Comparison of ENCODE assay signal across 8 mouse cellular contexts in genomic region chr11:81996172-81996841, GRCm38 (mm10). TPM values are rescaled to one million over a fixed set of nuclear protein-coding genes. Genes with fewer than 3 reads are reported as not detected.
DNase-seq lines count a peak whose midpoint lies in the region; ATAC-seq lines count a peak whose summit lies in the region.

No protein-coding gene starts in this region.

- no peak overlapping the region for H3K9ac ChIP-seq in hindbrain, embryonic 12.5 days
- H3K9ac ChIP-seq in forebrain, embryonic 14.5 days (ENCODE audit: low read length) = no peak overlapping the region
- H3K9ac ChIP-seq in hindbrain, embryonic 15.5 days = no peak overlapping the region

- no peaks in the 10 kb centered on the region for H3K27me3 ChIP-seq in hindbrain, embryonic 10.5 days (ENCODE audit: insufficient read depth, poor library complexity, severe bottlenecking)
- no peaks in the 10 kb centered on the region for H3K27me3 ChIP-seq in hindbrain, embryonic 12.5 days
- H3K27me3 ChIP-seq in forebrain, embryonic 14.5 days (replicated peaks; ENCODE audit: control insufficient read depth, insufficient read depth, low read length) = no peaks in the 10 kb centered on the region
- no peaks in the 10 kb centered on the region for H3K27me3 ChIP-seq in hindbrain, embryonic 15.5 days

- H3K4me3 ChIP-seq in hindbrain, embryonic 10.5 days = no peak overlapping the region
- H3K4me3 ChIP-seq in hindbrain, embryonic 12.5 days = no peak overlapping the region
- H3K4me3 ChIP-seq in forebrain, embryonic 14.5 days (ENCODE audit: low read depth, low read length) = no peak overlapping the region
- H3K4me3 ChIP-seq in hindbrain, embryonic 15.5 days = no peak overlapping the region

- H3K9me3 ChIP-seq in hindbrain, embryonic 10.5 days = no peaks in the 10 kb centered on the region
- H3K9me3 ChIP-seq in hindbrain, embryonic 12.5 days (replicated peaks) = no peaks in the 10 kb centered on the region
- H3K9me3 ChIP-seq in forebrain, embryonic 14.5 days (replicated peaks; ENCODE audit: control insufficient read depth, low read length) = no peaks in the 10 kb centered on the region
- H3K9me3 ChIP-seq in hindbrain, embryonic 15.5 days = no peaks in the 10 kb centered on the region

- intact Hi-C loops in left cerebral cortex, postnatal 10 days (cut with DNase I) = loop anchor here (1.0 to 2.0 kb wide), 2 partner anchors 181 to 894 kb away; partner anchors contain the start of gene Rad51d

- peak; percentile 78 for DNase-seq in hindbrain, embryonic 10.5 days (ENCODE audit: low spot score)
- peak; percentile 29 for DNase-seq in c-Kit-negative CD71-positive TER-119-positive erythroid progenitor cells, embryonic 14.5 days (ENCODE audit: low read depth, low spot score)
- DNase-seq in forebrain, embryonic 14.5 days (ENCODE audit: low spot score) = peak; percentile 76
- peak; percentile 44 to 61 for DNase-seq in left cerebral cortex, postnatal 10 days (ENCODE audit: extremely low spot score in 1 of 2, low spot score in 2 of 2)
- peak; percentile 50 to 77 for DNase-seq in monocyte, adult 2 months (ENCODE audit: low read depth in 1 of 2, low spot score in 2 of 2)
- peak; percentile 16 to 34 for DNase-seq in spleen, postnatal 14 days (ENCODE audit: low spot score in 2 of 2)

- no peaks in the 10 kb centered on the region for H3K36me3 ChIP-seq in hindbrain, embryonic 10.5 days
- H3K36me3 ChIP-seq in hindbrain, embryonic 12.5 days = no peaks in the 10 kb centered on the region
- no peaks in the 10 kb centered on the region for H3K36me3 ChIP-seq in forebrain, embryonic 14.5 days (ENCODE audit: control insufficient read depth, insufficient read depth, low read length)
- H3K36me3 ChIP-seq in hindbrain, embryonic 15.5 days = no peaks in the 10 kb centered on the region

- H3K4me1 ChIP-seq in hindbrain, embryonic 10.5 days (replicated peaks) = no peaks in the 10 kb centered on the region
- H3K4me1 ChIP-seq in hindbrain, embryonic 12.5 days = no peaks in the 10 kb centered on the region
- H3K4me1 ChIP-seq in forebrain, embryonic 14.5 days (ENCODE audit: control insufficient read depth, insufficient read depth, low read length) = no peaks in the 10 kb centered on the region
- no peaks in the 10 kb centered on the region for H3K4me1 ChIP-seq in hindbrain, embryonic 15.5 days (replicated peaks)

- H3K4me2 ChIP-seq in hindbrain, embryonic 12.5 days (replicated peaks) = no peak overlapping the region
- H3K4me2 ChIP-seq in forebrain, embryonic 14.5 days (ENCODE audit: low read length) = no peak overlapping the region
- no peak overlapping the region for H3K4me2 ChIP-seq in hindbrain, embryonic 15.5 days

- 74% methylated on average over 10 of the region's 10 CpGs for WGBS in hindbrain, embryonic 10.5 days
- 74% methylated on average over 10 of the region's 10 CpGs for WGBS in hindbrain, embryonic 12.5 days
- WGBS in forebrain, embryonic 14.5 days = 67% methylated on average over 10 of the region's 10 CpGs
- WGBS in hindbrain, embryonic 15.5 days = 62% methylated on average over 10 of the region's 10 CpGs

- H3K27ac ChIP-seq in hindbrain, embryonic 10.5 days = no peak overlapping the region
- no peak overlapping the region for H3K27ac ChIP-seq in hindbrain, embryonic 12.5 days
- H3K27ac ChIP-seq in forebrain, embryonic 14.5 days (ENCODE audit: low read depth, low read length) = no peak overlapping the region
- H3K27ac ChIP-seq in hindbrain, embryonic 15.5 days (replicated peaks) = no peak overlapping the region

- no peak for ATAC-seq in hindbrain, embryonic 12.5 days (ENCODE audit: low FRiP score)
- peak; percentile 63 for ATAC-seq in forebrain, embryonic 14.5 days
- peak; percentile 78; the same call in 1 of the 2 replicates for ATAC-seq in hindbrain, embryonic 15.5 days (ENCODE audit: low FRiP score, low read depth)

RNA-seq across cellular contexts. Expression of gene Asic2, which starts 28.1 kb away (rescaled TPM):
- polyA plus RNA-seq in hindbrain, embryonic 10.5 days (2016; fragmentation: Nextera tagmentation; extraction: Ambion mirVana) = 1.6 and 2.6 TPM in 2 replicates
- polyA plus RNA-seq in hindbrain, embryonic 12.5 days (2016; fragmentation: Nextera tagmentation; extraction: Ambion mirVana) = 5.4 and 6.1 TPM in 2 replicates
- 3.8 and 5.0 TPM in 2 replicates for polyA plus RNA-seq in forebrain, embryonic 14.5 days (2014; fragmentation: Nextera tagmentation; extraction: Ambion mirVana)
- 17.0 and 17.7 TPM in 2 replicates for polyA plus RNA-seq in hindbrain, embryonic 15.5 days (2015; fragmentation: Nextera tagmentation; extraction: Ambion mirVana)
- total RNA-seq in left cerebral cortex, postnatal 10 days (2021) = 10 to 100 TPM; 82.0 to 86.5 TPM

RNA-seq across cellular contexts. Expression of gene Ccl2, which starts 39.1 kb away (rescaled TPM):
- 0.80 and 1.0 TPM in 2 replicates for polyA plus RNA-seq in hindbrain, embryonic 10.5 days (2016; fragmentation: Nextera tagmentation; extraction: Ambion mirVana)
- 2.0 and 2.4 TPM in 2 replicates for polyA plus RNA-seq in hindbrain, embryonic 12.5 days (2016; fragmentation: Nextera tagmentation; extraction: Ambion mirVana)
- polyA plus RNA-seq in forebrain, embryonic 14.5 days (2014; fragmentation: Nextera tagmentation; extraction: Ambion mirVana) = 0.93 TPM in 1 of 2 replicates, not detected in the other
- polyA plus RNA-seq in hindbrain, embryonic 15.5 days (2015; fragmentation: Nextera tagmentation; extraction: Ambion mirVana) = 0.73 and 1.4 TPM in 2 replicates
- not detected for total RNA-seq in left cerebral cortex, postnatal 10 days (2021)

RNA-seq across cellular contexts. Expression of gene Gm17268, which starts 42.1 kb away (rescaled TPM):
- polyA plus RNA-seq in hindbrain, embryonic 10.5 days (2016; fragmentation: Nextera tagmentation; extraction: Ambion mirVana) = not detected in 2 replicates
- polyA plus RNA-seq in hindbrain, embryonic 12.5 days (2016; fragmentation: Nextera tagmentation; extraction: Ambion mirVana) = not detected in 2 replicates
- not detected in 2 replicates for polyA plus RNA-seq in forebrain, embryonic 14.5 days (2014; fragmentation: Nextera tagmentation; extraction: Ambion mirVana)
- polyA plus RNA-seq in hindbrain, embryonic 15.5 days (2015; fragmentation: Nextera tagmentation; extraction: Ambion mirVana) = not detected in 2 replicates
- not detected for total RNA-seq in left cerebral cortex, postnatal 10 days (2021)

RNA-seq across cellular contexts. Expression of gene Ccl7, which starts 49.2 kb away (rescaled TPM):
- polyA plus RNA-seq in hindbrain, embryonic 10.5 days (2016; fragmentation: Nextera tagmentation; extraction: Ambion mirVana) = 0.21 TPM in 1 of 2 replicates, not detected in the other
- polyA plus RNA-seq in hindbrain, embryonic 12.5 days (2016; fragmentation: Nextera tagmentation; extraction: Ambion mirVana) = 1.6 and 2.4 TPM in 2 replicates
- 0.38 and 0.98 TPM in 2 replicates for polyA plus RNA-seq in forebrain, embryonic 14.5 days (2014; fragmentation: Nextera tagmentation; extraction: Ambion mirVana)
- 0.78 and 1.4 TPM in 2 replicates for polyA plus RNA-seq in hindbrain, embryonic 15.5 days (2015; fragmentation: Nextera tagmentation; extraction: Ambion mirVana)
- not detected for total RNA-seq in left cerebral cortex, postnatal 10 days (2021)

Comparison
In these comparisons a context has a peak if more than half of its experiments do, and no peak if none do; other contexts are left out.
1. DNase-seq: peak in every context shown above with its lines; median percentile 78 in hindbrain, embryonic 10.5 days; 76 in forebrain, embryonic 14.5 days; 64 in monocyte, adult 2 months; 52 in left cerebral cortex, postnatal 10 days; 29 in c-Kit-negative CD71-positive TER-119-positive erythroid progenitor cells, embryonic 14.5 days; 25 in spleen, postnatal 14 days.